Mouse (Mus musculus) intestine, embryonic 16.5 days (tissue): ENCODE results near the gene Aadac. TPM values are rescaled to one million over a fixed set of nuclear protein-coding genes. Genes with fewer than 3 reads are reported as not detected.

Experiments
- ATAC-seq: fragments of 200-750 bp; cut with Nextera tagmentation; 2 replicates; pipeline ENCODE4 v1.8.0; 2017; ENCODE audit warnings: moderate TSS enrichment, moderate library complexity
- H3K27ac ChIP-seq: fragments of 300-500 bp; sonication (generic); 2 replicates; pipeline ENCODE4 v1.5.1; 2014; ENCODE audit warnings: mild to moderate bottlenecking, low read length
- H3K27me3 ChIP-seq: fragments of 300-500 bp; sonication (generic); replicated peaks from 2 replicates; pipeline ENCODE4 v1.6.1; 2014; ENCODE audit warnings: low read length, control low read depth, mixed read lengths; ENCODE audit not compliant: control insufficient read depth, insufficient read depth
- H3K36me3 ChIP-seq: fragments of 300-500 bp; sonication (generic); 2 replicates; pipeline ENCODE4 v1.6.1; 2014; ENCODE audit warnings: low read length, control low read depth; ENCODE audit not compliant: control insufficient read depth, insufficient read depth
- H3K4me1 ChIP-seq: fragments of 300-500 bp; sonication (generic); 2 replicates; pipeline ENCODE4 v1.6.1; 2014; ENCODE audit warnings: low read length, control low read depth, mixed read lengths; ENCODE audit not compliant: control insufficient read depth, insufficient read depth
- H3K4me2 ChIP-seq: fragments of 300-500 bp; sonication (generic); 2 replicates; pipeline ENCODE4 v1.6.1; 2014; ENCODE audit warnings: low read depth, low read length, control low read depth
- H3K4me3 ChIP-seq: fragments of 300-500 bp; sonication (generic); 2 replicates; pipeline ENCODE4 v1.5.1; 2014; ENCODE audit warnings: mild to moderate bottlenecking, low read length
- H3K9ac ChIP-seq: fragments of 300-500 bp; sonication (generic); 2 replicates; pipeline ENCODE4 v1.6.1; 2014; ENCODE audit warnings: low read depth, low read length
- H3K9me3 ChIP-seq: fragments of 300-500 bp; sonication (generic); 2 replicates; pipeline ENCODE4 v1.6.1; 2016; ENCODE audit warnings: low read length, control low read depth; ENCODE audit not compliant: control insufficient read depth
- WGBS: fragments of 180-500 bp; shearing (Covaris S2); extraction: QIAGEN DNeasy Blood & Tissue Kit; methylation state at CpG from one replicate; pipeline ENCODE4 v1.1.7; 2014; 5-methylcytosine and 5-hydroxymethylcytosine counted together
- polyA plus RNA-seq: library from polyadenylated mRNA; unstranded; fragments of >200 nt; fragmentation: Nextera tagmentation; extraction: Ambion mirVana; gene quantifications from 2 replicates; pipeline ENCODE4 v1.2.1, GENCODE M21; 2015

The Aadac gene
- 290 and 332 TPM in 2 replicates for polyA plus RNA-seq

- H3K4me1 ChIP-seq, result no peaks in the 10 kb centered on the region
- WGBS, result 77% methylated on average over 1 of the region's 1 CpGs
- ATAC-seq, result no peak
- H3K4me3 ChIP-seq, result no peak within 1 kb of the TSS
- H3K27me3 ChIP-seq, result no peaks in the 10 kb centered on the region
- no peaks in the 10 kb centered on the region for H3K36me3 ChIP-seq
- H3K4me2 ChIP-seq, result no peak within 1 kb of the TSS
- H3K9ac ChIP-seq, result no peak within 1 kb of the TSS
- no peak within 1 kb of the TSS for H3K27ac ChIP-seq
- H3K9me3 ChIP-seq, result no peaks in the 10 kb centered on the region
Measured at GRCm38 (mm10) chr3:60025417-60025816, at the start of gene Aadac. TSS of gene Aadac (plus strand) at chr3:60025717.

- Histone ChIP-seq H3K27me3 (no peaks in the 10 kb centered on the region), H3K4me1 (no peaks in the 10 kb centered on the region), H3K4me2 (no peak overlapping the region), H3K4me3 (no peak overlapping the region), H3K9me3 (no peaks in the 10 kb centered on the region), H3K27ac (no peak overlapping the region), H3K9ac (no peak overlapping the region), H3K36me3 (no peaks in the 10 kb centered on the region)
- ATAC-seq, result peak; percentile 90
Measured at GRCm38 (mm10) chr3:60003622-60004021, 21.9 kb upstream of the Aadac start.

GRCm38 (mm10) chr3:60006443-60006842, 19.1 kb upstream of the Aadac start, which contains the start of gene Aadacl2:
TSS of gene Aadacl2 (plus strand) at chr3:60006743.
- Histone ChIP-seq H3K4me1 (no peaks in the 10 kb centered on the region), H3K9ac (no peak within 1 kb of the TSS), H3K27me3 (no peaks in the 10 kb centered on the region), H3K9me3 (no peaks in the 10 kb centered on the region), H3K36me3 (no peaks in the 10 kb centered on the region), H3K27ac (no peak within 1 kb of the TSS), H3K4me3 (no peak within 1 kb of the TSS), H3K4me2 (no peak within 1 kb of the TSS)
- no peak for ATAC-seq
- WGBS, result 80% methylated on average over 1 of the region's 1 CpGs

- peak; percentile 81 for ATAC-seq
- Histone ChIP-seq H3K9me3 (no peaks in the 10 kb centered on the region), H3K4me3 (peak overlapping the region; percentile 14; the same call in 1 of the 2 replicates), H3K9ac (no peak overlapping the region), H3K27ac (no peak overlapping the region), H3K4me1 (no peaks in the 10 kb centered on the region), H3K36me3 (no peaks in the 10 kb centered on the region), H3K4me2 (no peak overlapping the region), H3K27me3 (no peaks in the 10 kb centered on the region)
- 70% methylated on average over 4 of the region's 4 CpGs for WGBS
Measured at GRCm38 (mm10) chr3:60031511-60031910, 6.0 kb downstream of the Aadac start.

GRCm38 (mm10) chr3:60046221-60046913, 20.9 kb downstream of the Aadac start:
- Histone ChIP-seq H3K27me3 (no peaks in the 10 kb centered on the region), H3K4me3 (no peak overlapping the region), H3K36me3 (no peaks in the 10 kb centered on the region), H3K9ac (no peak overlapping the region), H3K27ac (no peak overlapping the region), H3K9me3 (no peaks in the 10 kb centered on the region), H3K4me2 (no peak overlapping the region), H3K4me1 (no peaks in the 10 kb centered on the region)
- ATAC-seq, result peak; percentile 87
- WGBS, result 57% methylated on average over 3 of the region's 3 CpGs

- Histone ChIP-seq H3K4me2 (no peak overlapping the region), H3K27ac (no peak overlapping the region), H3K27me3 (no peaks in the 10 kb centered on the region), H3K4me1 (0 out of 2 replicates have a peak, but pooled peaks cover 3% of the 10 kb centered on the region), H3K9me3 (no peaks in the 10 kb centered on the region), H3K36me3 (no peaks in the 10 kb centered on the region), H3K9ac (no peak overlapping the region), H3K4me3 (no peak overlapping the region)
- WGBS, result 58% methylated on average over 3 of the region's 3 CpGs
- ATAC-seq, result no peak
Measured at GRCm38 (mm10) chr3:60053231-60053927, 27.9 kb downstream of the Aadac start.

GRCm38 (mm10) chr3:60053931-60054330, 28.4 kb downstream of the Aadac start:
- H3K36me3 ChIP-seq, result no peaks in the 10 kb centered on the region
- ATAC-seq, result no peak
- no peaks in the 10 kb centered on the region for H3K9me3 ChIP-seq
- no peak overlapping the region for H3K4me3 ChIP-seq
- H3K9ac ChIP-seq, result no peak overlapping the region
- 93% methylated on average over 2 of the region's 2 CpGs for WGBS
- H3K4me1 ChIP-seq, result 0 out of 2 replicates have a peak, but pooled peaks cover 3% of the 10 kb centered on the region
- H3K27ac ChIP-seq, result no peak overlapping the region
- no peak overlapping the region for H3K4me2 ChIP-seq
- H3K27me3 ChIP-seq, result no peaks in the 10 kb centered on the region

- 32% methylated on average over 3 of the region's 3 CpGs for WGBS
Measured at GRCm38 (mm10) chr3:60056451-60056850, 30.9 kb downstream of the Aadac start.

GRCm38 (mm10) chr3:60057070-60057808, 31.7 kb downstream of the Aadac start:
- Histone ChIP-seq H3K9ac (no peak overlapping the region), H3K4me1 (0 out of 2 replicates have a peak, but pooled peaks cover 3% of the 10 kb centered on the region), H3K27me3 (no peaks in the 10 kb centered on the region), H3K9me3 (no peaks in the 10 kb centered on the region), H3K4me2 (no peak overlapping the region), H3K27ac (peak overlapping the region; percentile 86), H3K36me3 (no peaks in the 10 kb centered on the region), H3K4me3 (no peak overlapping the region)
- peak; percentile 97 for ATAC-seq
- 72% methylated on average over 2 of the region's 2 CpGs for WGBS

More at GRCm38 (mm10) chr3:60056451-60056850, 30.9 kb downstream of the Aadac start:
- Histone ChIP-seq H3K27ac (no peak overlapping the region), H3K9ac (no peak overlapping the region), H3K4me1 (0 out of 2 replicates have a peak, but pooled peaks cover 3% of the 10 kb centered on the region), H3K4me2 (no peak overlapping the region), H3K9me3 (no peaks in the 10 kb centered on the region), H3K27me3 (no peaks in the 10 kb centered on the region), H3K4me3 (no peak overlapping the region), H3K36me3 (no peaks in the 10 kb centered on the region)
- no peak for ATAC-seq
